Mouse (Mus musculus): ENCODE measurements around the gene Yy2.

Gene Yy2

GRCm38 (mm10) chrX:157568840-157569239 lies at the start of gene Yy2:
TSS of gene Yy2 (minus strand) at chrX:157568985.
- no peak for ATAC-seq (ENCODE audit: low TSS enrichment)

- ATAC-seq (ENCODE audit: low TSS enrichment), result peak; percentile 76
Measured at GRCm38 (mm10) chrX:157612894-157613293, 44.1 kb upstream of the Yy2 start.

- ATAC-seq (ENCODE audit: low TSS enrichment), result peak; percentile 69
Measured at GRCm38 (mm10) chrX:157601450-157601849, 32.7 kb upstream of the Yy2 start.

- ATAC-seq (ENCODE audit: low TSS enrichment), result peak; percentile 84
Measured at GRCm38 (mm10) chrX:157598186-157598996, 29.6 kb upstream of the Yy2 start, which contains the start of gene Mbtps2. TSS of gene Mbtps2 (minus strand) at chrX:157598715.

GRCm38 (mm10) chrX:157597585-157598185 lies 28.9 kb upstream of the Yy2 start:
- ATAC-seq (ENCODE audit: low TSS enrichment), result peak; percentile 42

GRCm38 (mm10) chrX:157596802-157597201 lies 28.0 kb upstream of the Yy2 start:
- ATAC-seq (ENCODE audit: low TSS enrichment), result no peak

GRCm38 (mm10) chrX:157595927-157596326 lies 27.1 kb upstream of the Yy2 start:
- no peak for ATAC-seq (ENCODE audit: low TSS enrichment)

GRCm38 (mm10) chrX:157594606-157595005 lies 25.8 kb upstream of the Yy2 start:
- no peak for ATAC-seq (ENCODE audit: low TSS enrichment)

- no peak for ATAC-seq (ENCODE audit: low TSS enrichment)
Measured at GRCm38 (mm10) chrX:157587001-157587400, 18.2 kb upstream of the Yy2 start.

GRCm38 (mm10) chrX:157586397-157586796 lies 17.6 kb upstream of the Yy2 start:
- no peak for ATAC-seq (ENCODE audit: low TSS enrichment)

- no peak for ATAC-seq (ENCODE audit: low TSS enrichment)
Measured at GRCm38 (mm10) chrX:157579108-157579614, 10.4 kb upstream of the Yy2 start.

- ATAC-seq (ENCODE audit: low TSS enrichment), result no peak
Measured at GRCm38 (mm10) chrX:157574683-157575082, 5.9 kb upstream of the Yy2 start.

GRCm38 (mm10) chrX:157563794-157564193 lies 5.0 kb downstream of the Yy2 start:
- no peak for ATAC-seq (ENCODE audit: low TSS enrichment)

GRCm38 (mm10) chrX:157547082-157547481 lies 21.7 kb downstream of the Yy2 start:
- ATAC-seq (ENCODE audit: low TSS enrichment), result no peak

Data from frontal cortex, adult (tissue).